Mouse (Mus musculus) hindlimb bud, embryonic 11.5 days (tissue): ENCODE data around the gene Tbcc.

Experiments
- DNase-seq: peaks from one replicate; pipeline ENCODE4 v3.0.0-alpha.2; 2012; ENCODE audit warnings: low read depth, low spot score; ENCODE audit errors: extremely low spot score

Gene Tbcc

GRCm38 (mm10) chr17:46900941-46901340 lies 10.5 kb downstream of the Tbcc start:
- DNase-seq, result no peak

DNA sequence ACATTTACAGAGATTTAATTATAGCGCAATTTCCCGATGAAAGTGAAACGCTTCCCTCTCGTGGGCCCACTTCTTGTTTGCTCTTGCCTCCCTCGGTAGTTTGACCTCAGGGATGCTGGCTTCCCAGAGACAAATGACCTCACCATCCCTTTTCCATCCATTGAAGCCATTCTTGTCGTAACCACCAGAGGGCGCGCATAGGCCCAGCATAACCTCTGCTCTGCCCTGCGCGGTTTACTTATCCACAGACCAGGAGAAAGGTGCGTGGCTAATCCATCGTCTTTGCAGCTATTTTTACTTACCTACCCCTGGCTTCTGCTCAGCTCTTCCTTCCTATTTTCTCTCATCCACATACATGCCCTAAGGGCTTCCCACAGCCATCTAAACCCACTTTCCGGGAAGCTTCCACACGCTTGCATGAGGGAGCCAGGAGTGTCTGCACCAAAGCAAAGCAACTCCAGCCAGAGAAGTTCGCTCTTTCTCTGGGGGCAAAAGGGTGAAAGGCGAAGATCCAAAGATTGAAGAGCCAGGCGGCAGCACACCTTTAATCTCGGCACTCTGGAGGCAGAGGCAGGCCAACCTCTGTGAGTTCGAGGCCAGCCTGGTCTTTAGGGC lies 13.5 kb downstream of the Tbcc start:
- peak; percentile 57 for DNase-seq

DNA sequence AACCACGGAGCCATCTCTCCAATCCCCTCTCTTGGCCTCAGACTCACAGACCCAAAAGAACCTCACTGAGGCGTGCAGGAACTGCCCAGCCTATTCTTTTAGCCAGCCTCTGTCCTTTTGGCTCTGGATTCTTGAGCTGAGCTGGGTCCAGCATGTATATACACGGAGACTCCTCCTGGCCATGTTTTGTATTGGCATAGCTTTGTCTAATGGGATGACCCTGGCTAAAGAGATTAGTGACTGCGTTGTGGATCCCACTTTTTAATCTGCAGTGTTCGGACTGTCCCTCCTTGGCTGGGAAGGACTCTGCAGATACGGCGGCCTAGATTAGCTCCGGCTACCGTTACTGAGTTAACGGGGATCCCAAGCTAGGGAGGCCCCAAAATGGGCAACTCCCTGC lies 19.7 kb downstream of the Tbcc start, which contains the start of gene Prph2:
Gene Prph2 (plus strand): TSS at position 274 of the 400 bp plus-strand sequence.
- DNase-seq, result no peak

- DNase-seq, result no peak
These were observed 21.8 kb downstream of the Tbcc start for GRCm38 (mm10) chr17:46912331-46912730.

DNA sequence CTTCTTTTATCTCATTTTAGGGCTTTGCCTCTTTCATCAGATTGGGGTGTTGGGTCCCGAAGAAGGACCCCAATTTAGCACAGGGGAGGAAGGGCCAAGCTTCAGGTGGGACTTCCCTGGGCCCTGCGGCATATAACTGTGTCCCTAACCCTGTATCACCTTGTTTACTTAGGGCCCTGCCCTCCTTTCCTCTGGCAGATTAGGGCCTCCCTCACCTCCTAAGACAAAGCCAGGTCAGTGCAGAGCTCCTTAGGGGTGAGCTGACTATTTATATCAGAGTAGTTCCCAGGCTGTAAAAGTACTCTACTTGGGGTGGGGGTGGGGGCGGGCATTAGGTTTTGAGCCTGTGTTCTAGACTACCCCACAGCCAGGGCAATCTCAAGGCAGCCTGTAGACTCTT lies 24.6 kb downstream of the Tbcc start:
- DNase-seq, result no peak

- DNase-seq, result no peak
These were observed 28.5 kb downstream of the Tbcc start for GRCm38 (mm10) chr17:46918951-46919350.

DNA sequence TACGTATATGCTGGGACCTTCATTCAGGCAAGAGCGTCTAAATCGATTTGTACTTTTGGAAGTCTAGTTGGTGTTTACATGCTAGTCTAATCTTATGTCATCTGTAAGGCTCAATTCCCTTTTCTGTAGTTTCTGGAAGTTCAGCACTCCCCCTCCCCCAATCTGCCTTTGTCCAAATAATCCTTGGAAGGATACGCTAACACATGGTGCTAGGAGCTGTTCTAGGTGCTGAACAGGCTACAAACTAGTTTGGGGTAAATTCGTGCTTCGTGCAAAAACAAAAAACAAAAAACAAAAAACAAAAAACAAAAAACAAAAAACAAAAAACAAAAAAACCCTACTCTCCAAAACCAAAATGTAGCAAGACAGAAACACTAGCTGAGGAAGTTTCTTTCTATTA lies 30.4 kb downstream of the Tbcc start:
- DNase-seq, result peak; percentile 42

DNA sequence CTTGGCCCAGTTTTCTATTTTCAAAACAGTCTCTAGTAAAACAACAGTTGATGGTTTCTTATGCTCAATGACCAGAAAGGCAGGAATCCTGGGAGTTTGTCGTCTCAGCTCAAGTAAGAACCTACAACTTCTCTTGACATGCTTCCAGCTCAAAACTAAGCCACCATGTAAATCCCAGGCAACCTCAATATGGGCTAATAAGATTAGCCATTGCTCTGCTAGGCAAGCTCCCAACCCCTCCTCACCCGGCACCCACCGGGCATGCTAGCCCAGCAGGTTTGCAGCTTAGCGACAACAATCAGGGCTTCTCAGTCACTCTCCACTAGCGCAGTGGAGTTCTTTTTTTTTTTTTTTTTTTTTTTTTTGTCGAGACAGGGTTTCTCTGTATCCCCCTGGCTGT lies 35.7 kb downstream of the Tbcc start:
- no peak for DNase-seq

DNA sequence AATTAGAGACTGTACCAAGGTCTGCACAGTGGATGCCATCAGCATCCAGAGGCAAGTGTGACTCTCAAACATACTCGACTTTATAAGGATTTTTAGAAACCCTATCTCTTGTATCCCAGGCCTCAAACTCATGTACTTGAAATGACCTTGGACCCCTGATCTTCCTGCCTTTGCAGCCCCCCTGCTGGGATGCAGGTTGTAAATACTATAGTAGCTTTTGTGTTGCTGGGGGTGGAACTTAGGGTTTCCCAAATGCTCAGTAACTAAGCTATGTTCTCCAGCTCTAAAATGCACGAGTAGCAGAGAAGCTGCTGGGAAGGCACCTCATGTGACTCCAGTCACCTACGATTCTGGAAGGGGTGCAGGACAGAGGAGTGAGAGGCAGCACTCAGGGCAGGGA lies 36.5 kb downstream of the Tbcc start:
- DNase-seq, result no peak

DNA sequence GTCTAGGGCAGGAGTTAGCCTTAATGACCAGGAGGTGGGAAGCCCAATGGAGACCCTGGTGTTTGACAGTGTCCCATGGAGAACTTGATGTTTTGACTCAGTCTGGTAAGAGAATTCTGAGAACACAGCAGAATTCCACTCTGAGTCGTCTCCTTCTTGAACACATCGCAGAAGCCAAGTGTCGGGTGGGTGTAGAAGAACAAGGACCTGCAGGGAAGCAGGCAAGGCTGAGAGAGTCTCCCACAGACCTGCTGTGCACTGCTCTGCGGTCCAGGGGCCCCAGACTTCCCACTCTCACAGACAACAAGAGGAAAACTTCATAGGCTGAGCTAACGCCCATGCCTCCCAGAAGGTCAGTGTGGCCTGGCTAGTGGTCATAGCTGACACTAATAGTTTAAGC lies 37.3 kb downstream of the Tbcc start:
- no peak for DNase-seq

GRCm38 (mm10) chr17:46929277-46929676 lies 38.8 kb downstream of the Tbcc start:
- DNase-seq, result no peak

GRCm38 (mm10) chr17:46929897-46930296 lies 39.4 kb downstream of the Tbcc start:
- DNase-seq, result no peak

DNA sequence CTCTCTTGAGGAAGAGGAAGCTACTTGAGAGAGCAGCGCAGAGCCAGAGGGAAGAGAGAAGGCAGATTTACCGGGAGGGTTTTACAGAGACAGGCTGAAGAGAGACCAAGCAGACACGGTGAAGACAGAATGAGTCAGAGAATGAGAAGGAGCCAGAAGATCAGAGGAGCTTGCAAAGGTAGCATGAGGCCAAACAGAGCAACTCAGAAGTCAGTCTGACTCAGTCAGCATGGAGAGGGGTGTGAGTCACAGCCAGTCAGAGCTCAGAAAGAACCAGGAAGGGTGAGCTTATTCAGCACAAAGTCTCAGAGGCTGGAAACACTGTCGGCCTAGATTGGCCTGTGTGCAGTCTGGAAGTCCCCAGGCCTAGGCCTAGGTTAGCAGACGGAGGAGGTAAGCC lies 42.5 kb downstream of the Tbcc start:
- DNase-seq, result no peak

DNA sequence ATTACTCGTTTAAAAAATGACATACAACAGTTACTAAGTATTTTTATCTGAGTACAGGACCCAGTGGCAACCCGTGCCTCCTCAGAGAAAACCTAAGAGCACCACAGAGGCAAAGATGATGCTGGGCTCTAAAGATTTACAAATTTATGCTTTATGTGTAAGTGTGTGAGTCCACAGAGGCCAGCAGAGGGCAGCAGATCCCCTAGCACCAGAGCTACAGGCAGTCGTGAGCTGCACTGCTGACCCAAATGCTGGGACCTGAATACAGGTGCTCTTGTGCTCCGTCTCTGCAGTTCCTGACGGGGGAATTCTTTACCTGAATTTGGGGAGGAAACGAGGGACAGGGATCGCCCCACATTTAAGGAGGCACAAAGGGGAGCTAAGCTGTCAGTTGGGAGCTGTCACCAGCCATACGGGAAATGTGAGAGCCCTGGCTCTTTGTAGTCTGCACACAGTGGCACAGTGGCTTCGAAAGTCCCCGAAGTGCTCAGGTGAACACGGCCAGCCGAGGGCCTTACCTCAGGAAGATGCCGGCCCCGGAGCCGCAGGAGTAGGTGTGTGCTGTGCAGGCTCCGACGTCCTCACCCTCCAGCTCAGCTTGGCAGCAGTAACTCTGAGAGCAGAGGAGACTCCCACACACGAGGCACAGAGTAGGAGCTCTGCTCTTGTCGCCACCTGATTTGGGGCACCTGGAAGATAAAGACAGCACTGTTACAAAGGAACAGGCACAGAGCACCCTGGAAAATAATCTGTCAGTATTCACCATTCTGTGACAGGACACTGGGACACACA lies 43.3 kb downstream of the Tbcc start:
- peak; percentile 10 for DNase-seq

DNA sequence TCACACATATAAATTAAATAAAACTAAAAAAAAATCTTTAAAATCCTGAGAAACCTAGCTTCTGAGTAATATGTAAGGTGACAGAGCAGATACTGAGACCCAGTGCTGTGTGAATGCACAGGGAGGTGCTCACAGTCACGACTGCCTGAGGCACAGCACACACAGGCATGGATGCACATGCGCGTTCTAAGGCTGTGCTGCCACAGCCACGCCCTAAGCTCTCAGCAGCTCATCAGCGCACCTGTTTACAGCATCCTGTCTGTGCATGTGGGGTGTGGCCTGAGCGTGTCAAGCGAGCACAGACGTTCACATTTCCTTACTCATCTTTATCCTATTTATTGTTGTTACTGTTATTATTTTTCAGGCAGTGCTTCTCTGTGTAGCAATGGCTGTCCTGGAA lies 50.0 kb downstream of the Tbcc start:
- DNase-seq, result no peak
